Mouse (Mus musculus): ENCODE measurements at regions not wholly inside any gene's neighbourhood (a gene's known extent, or its start where the extent isn't known, plus 50 kb on each side); places are given as distances from the start of the nearest gene placed in this dataset.

GRCm38 (mm10) chr14:91658654-91659421 lies 2231.6 kb downstream of the Pcdh9 start:
- Histone ChIP-seq H3K4me3 (ENCODE audit: low read depth, low read length) (no peak overlapping the region), H3K4me1 (replicated peaks; ENCODE audit: control insufficient read depth, insufficient read depth) (no peaks in the 10 kb centered on the region), H3K27me3 (ENCODE audit: control insufficient read depth, insufficient read depth, low read length) (no peaks in the 10 kb centered on the region), H3K36me3 (ENCODE audit: control insufficient read depth, insufficient read depth, low read length) (no peaks in the 10 kb centered on the region), H3K9me3 (ENCODE audit: control insufficient read depth, low read length) (no peaks in the 10 kb centered on the region), H3K4me2 (replicated peaks; ENCODE audit: low read depth) (no peak overlapping the region), H3K27ac (replicated peaks) (no peak overlapping the region), H3K9ac (ENCODE audit: low read length) (no peak overlapping the region)
- TF ChIP-seq CTCF (IDR thresholded peaks at IDR 0.05; ENCODE audit: low read depth) (no peak), EP300 (optimal IDR thresholded peaks at IDR 0.05) (no peak)
- no peak for ATAC-seq (ENCODE audit: low FRiP score, low TSS enrichment)
- WGBS = 69% methylated on average over 4 of the region's 4 CpGs
- DNase-seq (ENCODE audit: low spot score) = no peak

- no peak overlapping the region for H3K4me2 ChIP-seq (replicated peaks; ENCODE audit: low read depth)
- H3K9ac ChIP-seq (ENCODE audit: low read length) = no peak overlapping the region
- no peaks in the 10 kb centered on the region for H3K9me3 ChIP-seq (ENCODE audit: control insufficient read depth, low read length)
- DNase-seq (ENCODE audit: low spot score) (no peak), ATAC-seq (ENCODE audit: low FRiP score, low TSS enrichment) (no peak)
- TF ChIP-seq EP300 (optimal IDR thresholded peaks at IDR 0.05) (no peak), CTCF (IDR thresholded peaks at IDR 0.05; ENCODE audit: low read depth) (no peak)
- no peak overlapping the region for H3K27ac ChIP-seq (replicated peaks)
- no peaks in the 10 kb centered on the region for H3K27me3 ChIP-seq (ENCODE audit: control insufficient read depth, insufficient read depth, low read length)
- no peaks in the 10 kb centered on the region for H3K36me3 ChIP-seq (ENCODE audit: control insufficient read depth, insufficient read depth, low read length)
- WGBS = 64% methylated on average over 1 of the region's 1 CpGs
- H3K4me1 ChIP-seq (replicated peaks; ENCODE audit: control insufficient read depth, insufficient read depth) = no peaks in the 10 kb centered on the region
- no peak overlapping the region for H3K4me3 ChIP-seq (ENCODE audit: low read depth, low read length)
These were observed 2234.5 kb downstream of the Pcdh9 start for GRCm38 (mm10) chr14:91656011-91656410.

- 58% methylated on average over 6 of the region's 6 CpGs for WGBS
- Histone ChIP-seq H3K4me3 (ENCODE audit: low read depth, low read length) (no peak overlapping the region), H3K4me2 (replicated peaks; ENCODE audit: low read depth) (no peak overlapping the region), H3K36me3 (ENCODE audit: control insufficient read depth, insufficient read depth, low read length) (no peaks in the 10 kb centered on the region), H3K9ac (ENCODE audit: low read length) (no peak overlapping the region), H3K4me1 (replicated peaks; ENCODE audit: control insufficient read depth, insufficient read depth) (no peaks in the 10 kb centered on the region), H3K27ac (replicated peaks) (no peak overlapping the region), H3K9me3 (ENCODE audit: control insufficient read depth, low read length) (no peaks in the 10 kb centered on the region), H3K27me3 (ENCODE audit: control insufficient read depth, insufficient read depth, low read length) (no peaks in the 10 kb centered on the region)
- ATAC-seq (ENCODE audit: low FRiP score, low TSS enrichment) = no peak
- no peak for TF ChIP-seq CTCF (IDR thresholded peaks at IDR 0.05; ENCODE audit: low read depth)
- no peak for TF ChIP-seq EP300 (optimal IDR thresholded peaks at IDR 0.05)
- DNase-seq (ENCODE audit: low spot score) = no peak
These were observed 2259.5 kb downstream of the Pcdh9 start for GRCm38 (mm10) chr14:91630976-91631375.

GRCm38 (mm10) chr14:91614391-91614790 lies 2276.1 kb downstream of the Pcdh9 start:
- DNase-seq (ENCODE audit: low spot score) = no peak

GRCm38 (mm10) chr14:91604570-91604969 lies 2285.9 kb downstream of the Pcdh9 start:
- Histone ChIP-seq H3K27me3 (ENCODE audit: control insufficient read depth, insufficient read depth, low read length) (no peaks in the 10 kb centered on the region), H3K27ac (replicated peaks) (no peak overlapping the region), H3K4me2 (replicated peaks; ENCODE audit: low read depth) (no peak overlapping the region), H3K4me1 (replicated peaks; ENCODE audit: control insufficient read depth, insufficient read depth) (no peaks in the 10 kb centered on the region), H3K9ac (ENCODE audit: low read length) (no peak overlapping the region), H3K4me3 (ENCODE audit: low read depth, low read length) (no peak overlapping the region), H3K9me3 (ENCODE audit: control insufficient read depth, low read length) (no peaks in the 10 kb centered on the region), H3K36me3 (ENCODE audit: control insufficient read depth, insufficient read depth, low read length) (no peaks in the 10 kb centered on the region)
- TF ChIP-seq CTCF (IDR thresholded peaks at IDR 0.05; ENCODE audit: low read depth) = no peak
- no peak for TF ChIP-seq EP300 (optimal IDR thresholded peaks at IDR 0.05)
- DNase-seq (ENCODE audit: low spot score) (no peak), ATAC-seq (ENCODE audit: low FRiP score, low TSS enrichment) (no peak)

More at GRCm38 (mm10) chr14:91614391-91614790, 2276.1 kb downstream of the Pcdh9 start:
- no peak overlapping the region for H3K4me3 ChIP-seq (ENCODE audit: low read depth, low read length)
- no peaks in the 10 kb centered on the region for H3K27me3 ChIP-seq (ENCODE audit: control insufficient read depth, insufficient read depth, low read length)
- H3K27ac ChIP-seq (replicated peaks) = no peak overlapping the region
- H3K36me3 ChIP-seq (ENCODE audit: control insufficient read depth, insufficient read depth, low read length) = no peaks in the 10 kb centered on the region
- no peak overlapping the region for H3K4me2 ChIP-seq (replicated peaks; ENCODE audit: low read depth)
- no peak overlapping the region for H3K9ac ChIP-seq (ENCODE audit: low read length)
- no peaks in the 10 kb centered on the region for H3K4me1 ChIP-seq (replicated peaks; ENCODE audit: control insufficient read depth, insufficient read depth)
- TF ChIP-seq CTCF (IDR thresholded peaks at IDR 0.05; ENCODE audit: low read depth) (no peak), EP300 (optimal IDR thresholded peaks at IDR 0.05) (no peak)
- no peak for ATAC-seq (ENCODE audit: low FRiP score, low TSS enrichment)
- no peaks in the 10 kb centered on the region for H3K9me3 ChIP-seq (ENCODE audit: control insufficient read depth, low read length)

GRCm38 (mm10) chr14:91582462-91582861 lies 2308.0 kb downstream of the Pcdh9 start:
- no peaks in the 10 kb centered on the region for H3K36me3 ChIP-seq (ENCODE audit: control insufficient read depth, insufficient read depth, low read length)
- no peak for DNase-seq (ENCODE audit: low spot score)
- H3K9ac ChIP-seq (ENCODE audit: low read length) = no peak overlapping the region
- no peak overlapping the region for H3K4me2 ChIP-seq (replicated peaks; ENCODE audit: low read depth)
- H3K27ac ChIP-seq (replicated peaks) = no peak overlapping the region
- no peak for ATAC-seq (ENCODE audit: low FRiP score, low TSS enrichment)
- no peaks in the 10 kb centered on the region for H3K4me1 ChIP-seq (replicated peaks; ENCODE audit: control insufficient read depth, insufficient read depth)
- TF ChIP-seq EP300 (optimal IDR thresholded peaks at IDR 0.05) = no peak
- TF ChIP-seq CTCF (IDR thresholded peaks at IDR 0.05; ENCODE audit: low read depth) = no peak
- WGBS = 75% methylated on average over 1 of the region's 1 CpGs
- H3K4me3 ChIP-seq (ENCODE audit: low read depth, low read length) = no peak overlapping the region
- no peaks in the 10 kb centered on the region for H3K9me3 ChIP-seq (ENCODE audit: control insufficient read depth, low read length)
- no peaks in the 10 kb centered on the region for H3K27me3 ChIP-seq (ENCODE audit: control insufficient read depth, insufficient read depth, low read length)
